Mouse (Mus musculus) limb, embryonic 12.5 days (tissue): ENCODE results near the gene Mov10. TPM values are rescaled to one million over a fixed set of nuclear protein-coding genes. Genes with fewer than 3 reads are reported as not detected.
A peak's percentile ranks its signal among the peaks of the same experiment; 100 is the strongest.
"Not testable (repeated sequence)": the region's sequence is repeated elsewhere in the genome, so short reads cannot be mapped to it uniquely, and the experiment has no call there.

ENCODE experiments used
- ATAC-seq: fragments of 200-750 bp; cut with Nextera tagmentation; 2 replicates; pipeline ENCODE4 v1.8.0; 2017; ENCODE audit warnings: low read depth, moderate TSS enrichment; ENCODE audit not compliant: insufficient number of reproducible peaks, insufficient read depth, low FRiP score, low TSS enrichment
- H3K27ac ChIP-seq: fragments of 300-500 bp; sonication (generic); 2 replicates; pipeline ENCODE4 v1.5.1; 2016; ENCODE audit warnings: mild to moderate bottlenecking, moderate library complexity
- H3K27me3 ChIP-seq: fragments of 300-500 bp; sonication (generic); 2 replicates; pipeline ENCODE4 v1.6.1; 2016; ENCODE audit warnings: mild to moderate bottlenecking, moderate library complexity
- H3K36me3 ChIP-seq: fragments of 300-500 bp; sonication (generic); 2 replicates; pipeline ENCODE4 v1.6.1; 2016; ENCODE audit warnings: mild to moderate bottlenecking, moderate library complexity
- H3K4me1 ChIP-seq: fragments of 300-500 bp; sonication (generic); replicated peaks from 2 replicates; pipeline ENCODE4 v1.6.1; 2016
- H3K4me2 ChIP-seq: fragments of 300-500 bp; sonication (generic); 2 replicates; pipeline ENCODE4 v1.6.1; 2016; ENCODE audit warnings: mild to moderate bottlenecking, moderate library complexity
- H3K4me3 ChIP-seq: fragments of 300-500 bp; sonication (generic); replicated peaks from 2 replicates; pipeline ENCODE4 v1.5.1; 2016; ENCODE audit warnings: mild to moderate bottlenecking
- H3K9ac ChIP-seq: fragments of 300-500 bp; sonication (generic); replicated peaks from 2 replicates; pipeline ENCODE4 v1.6.1; 2016; ENCODE audit warnings: mild to moderate bottlenecking, moderate library complexity
- H3K9me3 ChIP-seq: fragments of 300-500 bp; sonication (generic); 2 replicates; pipeline ENCODE4 v1.6.1; 2016; ENCODE audit warnings: mild to moderate bottlenecking, moderate library complexity
- WGBS: fragments of 180-500 bp; shearing (Covaris S2); methylation state at CpG from one replicate; pipeline ENCODE4 v1.1.7; 2016; 5-methylcytosine and 5-hydroxymethylcytosine counted together
- polyA plus RNA-seq: library from polyadenylated mRNA; unstranded; fragments of >200 nt; fragmentation: Nextera tagmentation; extraction: Ambion mirVana; gene quantifications from 2 replicates; pipeline ENCODE4 v1.2.1, GENCODE M21; 2016

The Mov10 gene
- polyA plus RNA-seq = 73.8 and 77.2 TPM in 2 replicates

GRCm38 (mm10) chr3:104817991-104818748 is at the start of gene Mov10:
Mov10 (minus strand) TSS chr3:104818563.
- Histone ChIP-seq H3K4me1 (peaks cover 28% of the 10 kb centered on the region), H3K36me3 (peaks cover 34% of the 10 kb centered on the region; the same call in 1 of the 2 replicates), H3K4me2 (peak within 1 kb of the TSS; percentile 73), H3K9me3 (no peaks in the 10 kb centered on the region), H3K27ac (peak within 1 kb of the TSS; percentile 97), H3K4me3 (peak within 1 kb of the TSS; percentile 94), H3K9ac (peak within 1 kb of the TSS; percentile 93), H3K27me3 (no peaks in the 10 kb centered on the region)
- 0% methylated on average over 40 of the region's 40 CpGs for WGBS
- ATAC-seq = peak; percentile 82

GRCm38 (mm10) chr3:104866674-104867073 is 48.3 kb upstream of the Mov10 start:
- not testable (repeated sequence) for H3K4me2 ChIP-seq, H3K9me3 ChIP-seq, H3K27ac ChIP-seq, H3K4me3 ChIP-seq, ATAC-seq, H3K9ac ChIP-seq, H3K27me3 ChIP-seq
- peaks cover 20% of the 10 kb centered on the region for H3K4me1 ChIP-seq
- peaks cover 29% of the 10 kb centered on the region for H3K36me3 ChIP-seq

GRCm38 (mm10) chr3:104865341-104865788 is 47.0 kb upstream of the Mov10 start:
- ATAC-seq = peak; percentile 7; the same call in 1 of the 2 replicates
- H3K4me1 ChIP-seq = peaks cover 28% of the 10 kb centered on the region
- H3K27ac ChIP-seq = peak overlapping the region; percentile 97
- H3K36me3 ChIP-seq = peaks cover 16% of the 10 kb centered on the region
- H3K9ac ChIP-seq = peak overlapping the region; percentile 74
- H3K27me3 ChIP-seq = no peaks in the 10 kb centered on the region
- peak overlapping the region; percentile 56 for H3K4me3 ChIP-seq
- WGBS = under 1% methylated on average over 12 of the region's 12 CpGs
- peak overlapping the region; percentile 73 for H3K4me2 ChIP-seq
- no peaks in the 10 kb centered on the region for H3K9me3 ChIP-seq

- peak overlapping the region; percentile 74 for H3K9ac ChIP-seq
- peaks cover 28% of the 10 kb centered on the region for H3K4me1 ChIP-seq
- peak overlapping the region; percentile 73 for H3K4me2 ChIP-seq
- no peaks in the 10 kb centered on the region for H3K9me3 ChIP-seq
- peak overlapping the region; percentile 56 for H3K4me3 ChIP-seq
- WGBS = under 1% methylated on average over 48 of the region's 48 CpGs
- ATAC-seq = peak; percentile 86
- no peaks in the 10 kb centered on the region for H3K27me3 ChIP-seq
- H3K27ac ChIP-seq = peak overlapping the region; percentile 97
- H3K36me3 ChIP-seq = peaks cover 12% of the 10 kb centered on the region; the same call in 1 of the 2 replicates
Measured at GRCm38 (mm10) chr3:104864651-104865340, 46.4 kb upstream of the Mov10 start.

GRCm38 (mm10) chr3:104863786-104864650 is 45.7 kb upstream of the Mov10 start, which contains the start of the genes St7l and Capza1:
St7l (plus strand) TSS chr3:104864005.
Capza1 (minus strand) TSS chr3:104864505.
- Histone ChIP-seq H3K4me3 (peak within 1 kb of the TSS; percentile 56), H3K27me3 (no peaks in the 10 kb centered on the region), H3K4me2 (peak within 1 kb of the TSS; percentile 73), H3K4me1 (peaks cover 31% of the 10 kb centered on the region), H3K27ac (peak within 1 kb of the TSS; percentile 97), H3K9me3 (no peaks in the 10 kb centered on the region), H3K9ac (peak within 1 kb of the TSS; percentile 74), H3K36me3 (peaks cover 8% of the 10 kb centered on the region; the same call in 1 of the 2 replicates)
- WGBS = 0% methylated on average over 43 of the region's 43 CpGs
- peak; percentile 96 for ATAC-seq

GRCm38 (mm10) chr3:104858560-104858959 is 40.2 kb upstream of the Mov10 start:
- no peak overlapping the region for H3K27ac ChIP-seq
- no peaks in the 10 kb centered on the region for H3K27me3 ChIP-seq
- ATAC-seq = no peak
- no peak overlapping the region for H3K4me2 ChIP-seq
- H3K4me1 ChIP-seq = peaks cover 23% of the 10 kb centered on the region; the same call in 1 of the 2 replicates
- H3K9ac ChIP-seq = no peak overlapping the region
- H3K9me3 ChIP-seq = no peaks in the 10 kb centered on the region
- H3K36me3 ChIP-seq = peaks cover 29% of the 10 kb centered on the region
- H3K4me3 ChIP-seq = no peak overlapping the region
- 100% methylated on average over 1 of the region's 1 CpGs for WGBS

- WGBS = 86% methylated on average over 1 of the region's 1 CpGs
- ATAC-seq = no peak
- H3K4me3 ChIP-seq = no peak overlapping the region
- H3K9me3 ChIP-seq = no peaks in the 10 kb centered on the region
- H3K27ac ChIP-seq = no peak overlapping the region
- H3K9ac ChIP-seq = no peak overlapping the region
- H3K36me3 ChIP-seq = peaks cover 32% of the 10 kb centered on the region
- peaks cover 5% of the 10 kb centered on the region; the same call in 1 of the 2 replicates for H3K4me1 ChIP-seq
- H3K27me3 ChIP-seq = no peaks in the 10 kb centered on the region
- no peak overlapping the region for H3K4me2 ChIP-seq
Measured at GRCm38 (mm10) chr3:104856106-104856505, 37.7 kb upstream of the Mov10 start.

GRCm38 (mm10) chr3:104854866-104855265 is 36.5 kb upstream of the Mov10 start:
- H3K9ac ChIP-seq = no peak overlapping the region
- H3K27ac ChIP-seq = no peak overlapping the region
- 0 out of 2 replicates have a peak, but pooled peaks cover 3% of the 10 kb centered on the region for H3K4me1 ChIP-seq
- H3K4me3 ChIP-seq = no peak overlapping the region
- H3K36me3 ChIP-seq = peaks cover 35% of the 10 kb centered on the region
- no peak for ATAC-seq
- H3K4me2 ChIP-seq = no peak overlapping the region
- H3K27me3 ChIP-seq = no peaks in the 10 kb centered on the region
- H3K9me3 ChIP-seq = no peaks in the 10 kb centered on the region

GRCm38 (mm10) chr3:104854465-104854864 is 36.1 kb upstream of the Mov10 start:
- H3K36me3 ChIP-seq = peaks cover 38% of the 10 kb centered on the region
- no peak overlapping the region for H3K9ac ChIP-seq
- H3K27ac ChIP-seq = no peak overlapping the region
- no peaks in the 10 kb centered on the region for H3K9me3 ChIP-seq
- H3K4me1 ChIP-seq = 0 out of 2 replicates have a peak, but pooled peaks cover 1% of the 10 kb centered on the region
- no peak for ATAC-seq
- no peak overlapping the region for H3K4me3 ChIP-seq
- no peak overlapping the region for H3K4me2 ChIP-seq
- H3K27me3 ChIP-seq = no peaks in the 10 kb centered on the region
- 85% methylated on average over 1 of the region's 1 CpGs for WGBS

GRCm38 (mm10) chr3:104846601-104847000 is 28.2 kb upstream of the Mov10 start:
- no peak overlapping the region for H3K9ac ChIP-seq
- ATAC-seq = no peak
- peaks cover 58% of the 10 kb centered on the region for H3K36me3 ChIP-seq
- no peaks in the 10 kb centered on the region for H3K9me3 ChIP-seq
- H3K4me2 ChIP-seq = no peak overlapping the region
- no peaks in the 10 kb centered on the region for H3K4me1 ChIP-seq
- no peaks in the 10 kb centered on the region for H3K27me3 ChIP-seq
- no peak overlapping the region for H3K4me3 ChIP-seq
- 75% methylated on average over 4 of the region's 4 CpGs for WGBS
- no peak overlapping the region for H3K27ac ChIP-seq
